Mouse (Mus musculus) embryonic facial prominence, embryonic 10.5 days (tissue): ENCODE results near the gene Armc9. TPM values are rescaled to one million over a fixed set of nuclear protein-coding genes. Genes with fewer than 3 reads are reported as not detected.

Experiments
- DNase-seq: peaks from one replicate; pipeline ENCODE4 v3.0.0-alpha.2; 2017; ENCODE audit warnings: low spot score
- H3K27ac ChIP-seq: fragments of 300-500 bp; sonication (generic); replicated peaks from 2 replicates; pipeline ENCODE4 v1.5.1; 2016; ENCODE audit warnings: mild to moderate bottlenecking
- H3K27me3 ChIP-seq: fragments of 300-500 bp; sonication (generic); replicated peaks from 2 replicates; pipeline ENCODE4 v1.6.1; 2016; ENCODE audit warnings: low read depth, mild to moderate bottlenecking; ENCODE audit not compliant: poor library complexity, severe bottlenecking
- H3K36me3 ChIP-seq: fragments of 300-500 bp; sonication (generic); replicated peaks from 2 replicates; pipeline ENCODE4 v1.6.1; 2016; ENCODE audit warnings: mild to moderate bottlenecking, moderate library complexity
- H3K4me1 ChIP-seq: fragments of 300-500 bp; sonication (generic); 2 replicates; pipeline ENCODE4 v1.6.1; 2016
- H3K4me3 ChIP-seq: fragments of 300-500 bp; sonication (generic); 2 replicates; pipeline ENCODE4 v1.5.1; 2016; ENCODE audit warnings: mild to moderate bottlenecking, moderate library complexity
- H3K9me3 ChIP-seq: fragments of 300-500 bp; sonication (generic); 2 replicates; pipeline ENCODE4 v1.6.1; 2016; ENCODE audit warnings: mild to moderate bottlenecking
- WGBS: fragments of 180-500 bp; shearing (Covaris S2); methylation state at CpG from one replicate; pipeline ENCODE4 v1.1.7; 2016; 5-methylcytosine and 5-hydroxymethylcytosine counted together
- polyA plus RNA-seq: library from polyadenylated mRNA; unstranded; fragments of >200 nt; fragmentation: Nextera tagmentation; extraction: Ambion mirVana; gene quantifications from 2 replicates; pipeline ENCODE4 v1.2.1, GENCODE M21; 2016

Armc9 gene
- polyA plus RNA-seq, 1 experiment from 2014 or later, result 35.8 TPM

DNA sequence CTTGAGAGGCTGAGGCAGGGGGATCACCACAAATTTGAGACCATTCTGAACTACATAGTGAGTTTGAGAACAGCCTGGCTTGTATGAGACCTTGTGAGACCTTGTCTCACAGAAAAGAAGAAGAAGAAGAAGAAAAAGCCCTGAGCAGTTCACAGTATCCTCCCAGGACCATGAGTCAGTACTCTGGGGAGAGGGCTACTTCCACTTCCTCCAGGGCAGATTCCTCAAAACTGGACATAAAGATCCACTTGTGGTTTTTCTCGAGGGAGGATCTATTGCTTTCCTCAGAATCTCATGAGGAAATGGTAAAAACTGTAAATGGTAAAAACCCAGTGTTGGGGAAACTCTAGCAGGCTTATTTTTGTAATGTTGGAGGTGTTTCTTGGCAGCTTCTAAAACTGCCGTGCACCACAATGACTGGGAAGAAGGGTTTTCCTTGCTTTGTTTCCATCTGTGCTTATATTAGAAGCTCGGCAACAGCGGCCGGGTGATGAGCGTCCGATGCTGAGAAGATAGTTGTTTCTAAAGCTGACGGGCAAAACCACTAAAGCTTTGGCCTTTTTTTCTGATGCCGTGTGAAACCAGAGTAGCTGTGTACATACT is 48.1 kb downstream of the Armc9 start:
- Histone ChIP-seq H3K4me3 (no peak overlapping the region), H3K27ac (no peak overlapping the region), H3K36me3 (peaks cover 91% of the 10 kb centered on the region), H3K9me3 (no peaks in the 10 kb centered on the region), H3K27me3 (no peaks in the 10 kb centered on the region), H3K4me1 (no peaks in the 10 kb centered on the region)
- DNase-seq, result no peak
- WGBS, result 91% methylated on average over 9 of the region's 9 CpGs

- DNase-seq, result no peak
- no peaks in the 10 kb centered on the region for H3K9me3 ChIP-seq
- no peak overlapping the region for H3K4me3 ChIP-seq
- H3K27me3 ChIP-seq, result no peaks in the 10 kb centered on the region
- WGBS, result 91% methylated on average over 7 of the region's 7 CpGs
- no peak overlapping the region for H3K27ac ChIP-seq
- peaks cover 76% of the 10 kb centered on the region for H3K36me3 ChIP-seq
- no peaks in the 10 kb centered on the region for H3K4me1 ChIP-seq
Observed at GRCm38 (mm10) chr1:86210676-86211075, 56.1 kb downstream of the Armc9 start.

GRCm38 (mm10) chr1:86211498-86211897 is 56.9 kb downstream of the Armc9 start:
- no peak overlapping the region for H3K4me3 ChIP-seq
- H3K9me3 ChIP-seq, result no peaks in the 10 kb centered on the region
- H3K4me1 ChIP-seq, result no peaks in the 10 kb centered on the region
- H3K36me3 ChIP-seq, result peaks cover 73% of the 10 kb centered on the region
- WGBS, result 97% methylated on average over 1 of the region's 1 CpGs
- H3K27ac ChIP-seq, result no peak overlapping the region
- H3K27me3 ChIP-seq, result no peaks in the 10 kb centered on the region
- no peak for DNase-seq

GRCm38 (mm10) chr1:86212731-86213130 is 58.2 kb downstream of the Armc9 start:
- no peaks in the 10 kb centered on the region for H3K27me3 ChIP-seq
- DNase-seq, result no peak
- peaks cover 71% of the 10 kb centered on the region for H3K36me3 ChIP-seq

DNA sequence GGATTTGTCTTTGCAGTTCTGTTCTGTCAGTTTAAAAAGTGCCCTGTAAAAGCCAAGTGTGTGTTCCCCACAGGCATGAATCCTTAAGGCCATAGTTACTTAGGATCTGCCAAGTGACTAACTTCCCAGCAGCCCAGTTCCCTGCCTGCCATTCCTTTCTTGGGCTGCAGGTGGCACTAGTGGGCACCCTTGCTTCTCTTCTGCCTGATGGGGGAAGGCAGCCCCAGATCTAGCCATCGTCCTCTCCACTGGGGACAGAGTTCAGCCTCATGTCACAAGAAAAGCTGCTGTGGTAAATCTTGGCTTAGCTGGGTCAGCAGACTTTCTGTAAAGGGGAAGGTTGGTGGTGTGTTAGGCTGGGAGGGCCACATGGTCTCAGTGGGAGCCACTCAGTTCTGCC is 59.6 kb downstream of the Armc9 start:
- Histone ChIP-seq H3K4me1 (no peaks in the 10 kb centered on the region; the same call in 1 of the 2 replicates), H3K36me3 (peaks cover 57% of the 10 kb centered on the region), H3K9me3 (no peaks in the 10 kb centered on the region), H3K4me3 (no peak overlapping the region), H3K27ac (no peak overlapping the region), H3K27me3 (no peaks in the 10 kb centered on the region)
- peak; percentile 81 for DNase-seq
- WGBS, result 3% methylated on average over 1 of the region's 1 CpGs

More at GRCm38 (mm10) chr1:86212731-86213130, 58.2 kb downstream of the Armc9 start:
- no peaks in the 10 kb centered on the region for H3K9me3 ChIP-seq
- no peak overlapping the region for H3K27ac ChIP-seq
- 92% methylated on average over 8 of the region's 8 CpGs for WGBS
- no peak overlapping the region for H3K4me3 ChIP-seq
- H3K4me1 ChIP-seq, result no peaks in the 10 kb centered on the region

GRCm38 (mm10) chr1:86215297-86215696 is 60.7 kb downstream of the Armc9 start:
- H3K4me1 ChIP-seq, result no peaks in the 10 kb centered on the region; the same call in 1 of the 2 replicates
- no peaks in the 10 kb centered on the region for H3K27me3 ChIP-seq
- no peak overlapping the region for H3K27ac ChIP-seq
- DNase-seq, result no peak
- H3K36me3 ChIP-seq, result peaks cover 54% of the 10 kb centered on the region
- H3K4me3 ChIP-seq, result no peak overlapping the region
- H3K9me3 ChIP-seq, result no peaks in the 10 kb centered on the region
- 92% methylated on average over 1 of the region's 1 CpGs for WGBS

DNA sequence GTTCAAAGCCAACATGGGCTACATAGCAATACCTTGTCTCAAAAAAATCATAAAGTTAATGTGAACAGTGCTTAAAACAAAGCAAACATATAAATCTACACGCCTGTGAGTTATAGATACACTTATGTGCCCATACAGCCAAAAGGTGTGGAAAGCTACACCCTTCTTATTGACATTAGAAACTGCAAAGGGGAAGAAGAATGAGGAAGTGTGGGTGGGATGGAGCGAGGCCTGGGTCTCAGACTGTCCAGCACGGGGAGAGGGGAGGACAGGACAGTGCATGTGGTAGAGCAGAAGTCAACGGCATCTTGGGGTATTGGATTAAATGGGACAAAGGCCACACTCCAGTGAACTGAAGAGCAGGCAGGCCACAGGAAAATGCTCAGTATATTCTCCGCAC is 61.8 kb downstream of the Armc9 start:
- no peak for DNase-seq
- H3K9me3 ChIP-seq, result no peaks in the 10 kb centered on the region
- no peak overlapping the region for H3K4me3 ChIP-seq
- no peaks in the 10 kb centered on the region; the same call in 1 of the 2 replicates for H3K4me1 ChIP-seq
- H3K36me3 ChIP-seq, result peaks cover 48% of the 10 kb centered on the region
- WGBS, result 90% methylated on average over 5 of the region's 5 CpGs
- H3K27ac ChIP-seq, result no peak overlapping the region
- H3K27me3 ChIP-seq, result no peaks in the 10 kb centered on the region

DNA sequence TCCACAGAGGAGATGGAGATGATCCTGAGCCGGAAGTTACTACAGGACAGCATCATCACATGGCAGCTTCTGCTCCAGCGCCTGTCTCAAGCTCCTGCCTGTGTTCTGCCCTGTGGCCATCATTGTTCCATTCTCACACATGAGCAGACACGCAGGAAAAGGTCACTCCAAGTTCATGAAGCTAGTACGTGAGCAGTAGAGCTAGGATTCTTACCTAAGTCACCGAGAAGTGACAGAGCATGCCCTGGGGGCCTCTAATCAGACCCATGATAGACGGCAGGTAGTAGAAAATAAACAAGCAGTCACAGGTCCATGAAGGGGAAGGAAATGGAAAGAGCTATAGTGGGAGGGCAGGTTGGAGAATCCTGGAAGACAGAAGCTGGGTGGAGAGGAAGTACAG is 63.4 kb downstream of the Armc9 start:
- H3K36me3 ChIP-seq, result peaks cover 33% of the 10 kb centered on the region
- 63% methylated on average over 6 of the region's 6 CpGs for WGBS
- no peaks in the 10 kb centered on the region for H3K9me3 ChIP-seq
- H3K4me1 ChIP-seq, result no peaks in the 10 kb centered on the region; the same call in 1 of the 2 replicates
- no peak overlapping the region for H3K4me3 ChIP-seq
- H3K27me3 ChIP-seq, result no peaks in the 10 kb centered on the region
- no peak overlapping the region for H3K27ac ChIP-seq
- DNase-seq, result peak; percentile 35

- H3K27ac ChIP-seq, result no peak overlapping the region
- no peak for DNase-seq
- H3K4me1 ChIP-seq, result no peaks in the 10 kb centered on the region
- 0 out of 2 replicates have a peak, but pooled peaks cover 5% of the 10 kb centered on the region for H3K36me3 ChIP-seq
- H3K27me3 ChIP-seq, result no peaks in the 10 kb centered on the region
- WGBS, result 76% methylated on average over 6 of the region's 6 CpGs
- H3K4me3 ChIP-seq, result no peak overlapping the region
- H3K9me3 ChIP-seq, result no peaks in the 10 kb centered on the region
Observed at GRCm38 (mm10) chr1:86225195-86225594, 70.6 kb downstream of the Armc9 start.

DNA sequence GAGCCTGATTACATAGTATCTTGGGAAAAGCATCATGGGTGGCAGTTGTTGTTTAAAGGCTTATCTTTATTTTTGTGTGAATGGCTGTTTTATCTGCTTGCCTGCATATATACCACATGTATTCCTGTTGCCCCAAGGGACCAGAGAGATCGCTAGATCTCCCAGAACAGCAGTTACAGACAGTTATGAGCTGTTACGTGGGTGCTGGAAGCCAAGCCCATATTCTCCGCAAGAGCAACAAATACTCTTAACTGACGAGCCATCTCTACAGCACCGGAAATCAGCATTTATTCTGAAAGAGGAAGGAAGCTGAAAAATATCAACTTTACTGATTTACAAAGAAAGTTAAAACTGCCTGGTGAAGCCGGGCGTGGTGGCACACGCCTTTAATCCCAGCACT is 74.1 kb downstream of the Armc9 start:
- Histone ChIP-seq H3K27me3 (no peaks in the 10 kb centered on the region), H3K36me3 (0 out of 2 replicates have a peak, but pooled peaks cover 5% of the 10 kb centered on the region), H3K4me3 (no peak overlapping the region), H3K4me1 (peaks cover 12% of the 10 kb centered on the region), H3K9me3 (no peaks in the 10 kb centered on the region), H3K27ac (no peak overlapping the region)
- WGBS, result 93% methylated on average over 8 of the region's 8 CpGs
- DNase-seq, result no peak

- Histone ChIP-seq H3K4me3 (no peak overlapping the region), H3K36me3 (0 out of 2 replicates have a peak, but pooled peaks cover 5% of the 10 kb centered on the region), H3K27ac (no peak overlapping the region; the same call in 1 of the 2 replicates), H3K27me3 (no peaks in the 10 kb centered on the region), H3K9me3 (no peaks in the 10 kb centered on the region), H3K4me1 (peaks cover 18% of the 10 kb centered on the region)
- no peak for DNase-seq
- 92% methylated on average over 9 of the region's 9 CpGs for WGBS
Observed at GRCm38 (mm10) chr1:86229184-86229829, 74.7 kb downstream of the Armc9 start.

GRCm38 (mm10) chr1:86232631-86233030 is 78.1 kb downstream of the Armc9 start:
- H3K27ac ChIP-seq, result no peak overlapping the region
- H3K4me3 ChIP-seq, result no peak overlapping the region
- no peak for DNase-seq
- H3K27me3 ChIP-seq, result no peaks in the 10 kb centered on the region
- H3K4me1 ChIP-seq, result peaks cover 20% of the 10 kb centered on the region
- WGBS, result 86% methylated on average over 5 of the region's 5 CpGs
- H3K36me3 ChIP-seq, result 0 out of 2 replicates have a peak, but pooled peaks cover 3% of the 10 kb centered on the region
- H3K9me3 ChIP-seq, result no peaks in the 10 kb centered on the region

DNA sequence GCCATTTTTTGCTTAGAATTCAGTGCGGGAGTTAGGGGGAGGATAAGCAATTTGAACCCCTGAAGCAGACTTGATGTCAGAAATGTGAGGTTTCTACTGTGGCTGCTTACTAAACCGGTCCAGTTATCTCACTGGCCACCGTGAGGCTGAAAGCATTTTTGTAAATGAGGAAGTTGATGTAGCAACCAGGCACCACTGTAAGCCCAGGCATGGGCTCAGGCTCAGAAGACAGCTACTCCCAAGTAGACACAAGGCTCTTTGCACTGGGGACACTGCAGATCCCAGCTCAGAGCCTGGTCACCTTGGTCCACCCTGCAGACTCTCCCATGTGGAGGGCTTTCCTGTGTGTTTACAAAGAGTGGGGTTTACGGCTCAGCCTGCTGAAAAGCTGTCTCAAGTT is 79.2 kb downstream of the Armc9 start:
- Histone ChIP-seq H3K9me3 (no peaks in the 10 kb centered on the region), H3K36me3 (0 out of 2 replicates have a peak, but pooled peaks cover 3% of the 10 kb centered on the region), H3K4me1 (peaks cover 25% of the 10 kb centered on the region), H3K27me3 (no peaks in the 10 kb centered on the region), H3K27ac (no peak overlapping the region), H3K4me3 (no peak overlapping the region)
- peak; percentile 13 for DNase-seq
- 72% methylated on average over 4 of the region's 4 CpGs for WGBS
